Comparison of ENCODE assay signal across 8 mouse cellular contexts in genomic region chr17:71250819-71251600, GRCm38 (mm10).
A peak's percentile ranks its signal among the peaks of the same experiment; 100 is the strongest.
DNase-seq lines count a peak whose midpoint lies in the region; ATAC-seq and TF ChIP-seq lines count a peak whose summit lies in the region.

No protein-coding gene starts in this region.

- no peak for TF ChIP-seq POLR2A in embryonic fibroblast, embryonic 13.5 days (IDR thresholded peaks at IDR 0.05; ENCODE audit: low read depth, low read length)

- no peak overlapping the region for H3K4me3 ChIP-seq in neural tube, embryonic 15.5 days (replicated peaks)
- H3K4me3 ChIP-seq in embryonic fibroblast, embryonic 13.5 days (ENCODE audit: insufficient read depth, low read length), result no peak overlapping the region
- no peak overlapping the region for H3K4me3 ChIP-seq in liver, embryonic 16.5 days (ENCODE audit: low read depth, low read length)
- H3K4me3 ChIP-seq in forebrain, embryonic 14.5 days (ENCODE audit: low read depth, low read length), result no peak overlapping the region

- peak overlapping the region; percentile 14; the same call in 1 of the 2 replicates for H3K27ac ChIP-seq in neural tube, embryonic 15.5 days (replicated peaks)
- H3K27ac ChIP-seq in embryonic fibroblast, embryonic 13.5 days (ENCODE audit: insufficient read depth, low read length), result peak overlapping the region; percentile 65
- peak overlapping the region; percentile 22; the same call in 1 of the 2 replicates for H3K27ac ChIP-seq in liver, embryonic 16.5 days (ENCODE audit: low read length)
- H3K27ac ChIP-seq in forebrain, embryonic 14.5 days (ENCODE audit: low read depth, low read length), result no peak overlapping the region

- H3K9me3 ChIP-seq in neural tube, embryonic 15.5 days (replicated peaks), result no peaks in the 10 kb centered on the region
- no peaks in the 10 kb centered on the region for H3K9me3 ChIP-seq in liver, embryonic 16.5 days (replicated peaks; ENCODE audit: control insufficient read depth, low read length)
- no peaks in the 10 kb centered on the region for H3K9me3 ChIP-seq in forebrain, embryonic 14.5 days (replicated peaks; ENCODE audit: control insufficient read depth, low read length)

- H3K4me1 ChIP-seq in neural tube, embryonic 15.5 days, result peaks cover 9% of the 10 kb centered on the region; the same call in 1 of the 2 replicates
- H3K4me1 ChIP-seq in embryonic fibroblast, embryonic 13.5 days (ENCODE audit: control insufficient read depth, insufficient read depth, low read length), result peaks cover 11% of the 10 kb centered on the region
- peaks cover 22% of the 10 kb centered on the region for H3K4me1 ChIP-seq in liver, embryonic 16.5 days (ENCODE audit: control insufficient read depth, low read depth, low read length)
- H3K4me1 ChIP-seq in forebrain, embryonic 14.5 days (ENCODE audit: control insufficient read depth, insufficient read depth, low read length), result no peaks in the 10 kb centered on the region

- peaks cover 42% of the 10 kb centered on the region for H3K36me3 ChIP-seq in neural tube, embryonic 15.5 days
- peaks cover 56% of the 10 kb centered on the region for H3K36me3 ChIP-seq in liver, embryonic 16.5 days (ENCODE audit: control insufficient read depth, insufficient read depth)
- peaks cover 35% of the 10 kb centered on the region for H3K36me3 ChIP-seq in forebrain, embryonic 14.5 days (ENCODE audit: control insufficient read depth, insufficient read depth, low read length)

- TF ChIP-seq CTCF in embryonic fibroblast, embryonic 13.5 days (IDR thresholded peaks at IDR 0.05; ENCODE audit: borderline replicate concordance, insufficient read depth, low read length), result peak; percentile 23; the same call in 1 of the 2 replicates

- 88% methylated on average over 16 of the region's 16 CpGs for WGBS in neural tube, embryonic 15.5 days
- WGBS in liver, embryonic 16.5 days (ENCODE audit: insufficient replicate concordance), result 77% methylated on average over 16 of the region's 16 CpGs
- 89% methylated on average over 16 of the region's 16 CpGs for WGBS in forebrain, embryonic 14.5 days

- DNase-seq in neural tube, embryonic 10.5 days (ENCODE audit: extremely low spot score, low spot score), result no peak
- DNase-seq in kidney, adult 18-20 months, result peak; percentile 34
- DNase-seq in thymus, adult 18-20 months, result no peak
- DNase-seq in forebrain, embryonic 14.5 days (ENCODE audit: low spot score), result no peak
- no peak for DNase-seq in layer of hippocampus, adult 8-10 months (ENCODE audit: low spot score in 2 of 2)

- H3K27me3 ChIP-seq in neural tube, embryonic 15.5 days (replicated peaks), result no peaks in the 10 kb centered on the region
- H3K27me3 ChIP-seq in liver, embryonic 16.5 days (ENCODE audit: control insufficient read depth, insufficient read depth, low read depth, low read length), result no peaks in the 10 kb centered on the region
- H3K27me3 ChIP-seq in forebrain, embryonic 14.5 days (replicated peaks; ENCODE audit: control insufficient read depth, insufficient read depth, low read length), result no peaks in the 10 kb centered on the region

- H3K4me2 ChIP-seq in neural tube, embryonic 15.5 days, result no peak overlapping the region
- H3K4me2 ChIP-seq in liver, embryonic 16.5 days (ENCODE audit: low read depth, low read length), result no peak overlapping the region
- H3K4me2 ChIP-seq in forebrain, embryonic 14.5 days (ENCODE audit: low read length), result no peak overlapping the region

- no peak for ATAC-seq in neural tube, embryonic 15.5 days (ENCODE audit: low FRiP score)
- peak; percentile 64 for ATAC-seq in liver, embryonic 16.5 days (ENCODE audit: low read depth)
- ATAC-seq in forebrain, embryonic 14.5 days, result no peak

- no peak overlapping the region for H3K9ac ChIP-seq in neural tube, embryonic 15.5 days (replicated peaks)
- no peak overlapping the region for H3K9ac ChIP-seq in liver, embryonic 16.5 days (ENCODE audit: low read depth, low read length)
- no peak overlapping the region for H3K9ac ChIP-seq in forebrain, embryonic 14.5 days (ENCODE audit: low read length)
